Mouse (Mus musculus) right cerebral cortex, postnatal 14 days (tissue): ENCODE data around the gene C1qtnf6.

Source experiments
- DNase-seq: peaks from one replicate; pipeline ENCODE4 v3.0.0; 2022

Gene C1qtnf6

GRCm38 (mm10) chr15:78513019-78513418, 18.2 kb downstream of the C1qtnf6 start:
- no peak for DNase-seq

- no peak for DNase-seq
Measured at GRCm38 (mm10) chr15:78511951-78512350, 19.3 kb downstream of the C1qtnf6 start.

GRCm38 (mm10) chr15:78510736-78511135, 20.5 kb downstream of the C1qtnf6 start:
- no peak for DNase-seq

- DNase-seq, result no peak
Measured at GRCm38 (mm10) chr15:78510121-78510576, 21.1 kb downstream of the C1qtnf6 start.

GRCm38 (mm10) chr15:78509297-78509899, 21.8 kb downstream of the C1qtnf6 start:
- DNase-seq, result no peak

- no peak for DNase-seq
Measured at GRCm38 (mm10) chr15:78508443-78508842, 22.8 kb downstream of the C1qtnf6 start.

GRCm38 (mm10) chr15:78505541-78505940, 25.7 kb downstream of the C1qtnf6 start:
- DNase-seq, result no peak

- DNase-seq, result no peak
Measured at GRCm38 (mm10) chr15:78504816-78505215, 26.4 kb downstream of the C1qtnf6 start.

- no peak for DNase-seq
Measured at GRCm38 (mm10) chr15:78504013-78504412, 27.2 kb downstream of the C1qtnf6 start.

GRCm38 (mm10) chr15:78502437-78503132, 28.6 kb downstream of the C1qtnf6 start:
- no peak for DNase-seq

- no peak for DNase-seq
Measured at GRCm38 (mm10) chr15:78494968-78495406, 36.2 kb downstream of the C1qtnf6 start, which contains the start of gene Il2rb. Il2rb (minus strand) TSS chr15:78495271.

- no peak for DNase-seq
Measured at GRCm38 (mm10) chr15:78493401-78494010, 37.7 kb downstream of the C1qtnf6 start.

GRCm38 (mm10) chr15:78491301-78491700, 39.9 kb downstream of the C1qtnf6 start:
- DNase-seq, result no peak

- DNase-seq, result no peak
Measured at GRCm38 (mm10) chr15:78489906-78490305, 41.3 kb downstream of the C1qtnf6 start.

- DNase-seq, result no peak
Measured at GRCm38 (mm10) chr15:78489248-78489647, 42.0 kb downstream of the C1qtnf6 start.

GRCm38 (mm10) chr15:78487066-78487465, 44.1 kb downstream of the C1qtnf6 start:
- DNase-seq, result no peak

- DNase-seq, result no peak
Measured at GRCm38 (mm10) chr15:78486564-78486963, 44.7 kb downstream of the C1qtnf6 start.

GRCm38 (mm10) chr15:78483311-78483710, 47.9 kb downstream of the C1qtnf6 start:
- DNase-seq, result no peak

- DNase-seq, result no peak
Measured at GRCm38 (mm10) chr15:78482518-78482917, 48.7 kb downstream of the C1qtnf6 start.

GRCm38 (mm10) chr15:78481448-78482000, 49.7 kb downstream of the C1qtnf6 start:
- no peak for DNase-seq

GRCm38 (mm10) chr15:78480991-78481390, 50.2 kb downstream of the C1qtnf6 start:
- DNase-seq, result no peak

- DNase-seq, result no peak
Measured at GRCm38 (mm10) chr15:78480111-78480510, 51.1 kb downstream of the C1qtnf6 start.

GRCm38 (mm10) chr15:78479470-78479869, 51.7 kb downstream of the C1qtnf6 start:
- DNase-seq, result no peak

- DNase-seq, result no peak
Measured at GRCm38 (mm10) chr15:78478073-78478472, 53.1 kb downstream of the C1qtnf6 start.
